Mouse (Mus musculus): ENCODE data around the gene Hoxc10.
A peak's percentile ranks its signal among the peaks of the same experiment; 100 is the strongest.

Gene Hoxc10

DNA sequence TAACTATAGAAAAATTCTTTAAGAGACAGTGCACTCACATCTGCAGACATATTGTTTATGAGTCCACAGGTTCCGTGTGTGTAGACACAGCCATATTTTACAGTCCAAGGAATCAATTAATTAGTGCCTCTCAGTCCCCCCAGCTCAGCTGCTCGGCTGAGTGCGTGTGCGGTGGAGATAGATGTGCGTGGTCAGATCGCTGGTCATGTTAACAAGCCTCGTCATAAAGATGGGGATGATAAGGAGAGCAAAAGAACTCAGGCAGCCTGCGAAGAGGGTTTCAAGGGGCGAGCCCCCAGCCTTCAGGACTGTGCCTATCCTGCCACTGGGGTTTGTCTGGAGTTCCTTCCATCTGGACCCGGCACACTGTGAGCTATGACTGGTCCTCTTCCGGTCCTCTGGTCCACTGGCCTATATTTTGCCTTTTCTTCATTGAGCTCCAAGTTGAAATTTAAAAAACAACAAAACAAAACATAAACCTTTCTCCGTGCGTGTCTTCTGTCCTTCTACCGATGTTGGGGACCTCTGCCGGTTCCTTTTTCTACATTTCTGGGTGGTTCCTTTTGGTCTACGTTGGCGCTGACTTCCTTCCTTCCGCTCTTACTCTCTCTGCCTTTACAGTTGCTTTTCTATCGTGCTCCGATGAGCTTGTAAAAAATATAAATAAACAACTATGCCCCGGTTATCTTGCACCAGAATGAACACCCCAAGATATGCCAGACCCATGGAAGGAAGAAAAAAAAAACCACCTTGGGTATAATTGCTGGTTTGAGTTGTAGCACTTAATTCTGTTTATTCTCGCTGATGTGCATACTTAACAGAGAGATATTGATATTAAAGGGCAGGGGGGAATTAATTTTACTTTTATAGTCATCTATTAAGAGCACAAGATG is 21.2 kb upstream of the Hoxc10 start:
- DNase-seq = no peak

DNA sequence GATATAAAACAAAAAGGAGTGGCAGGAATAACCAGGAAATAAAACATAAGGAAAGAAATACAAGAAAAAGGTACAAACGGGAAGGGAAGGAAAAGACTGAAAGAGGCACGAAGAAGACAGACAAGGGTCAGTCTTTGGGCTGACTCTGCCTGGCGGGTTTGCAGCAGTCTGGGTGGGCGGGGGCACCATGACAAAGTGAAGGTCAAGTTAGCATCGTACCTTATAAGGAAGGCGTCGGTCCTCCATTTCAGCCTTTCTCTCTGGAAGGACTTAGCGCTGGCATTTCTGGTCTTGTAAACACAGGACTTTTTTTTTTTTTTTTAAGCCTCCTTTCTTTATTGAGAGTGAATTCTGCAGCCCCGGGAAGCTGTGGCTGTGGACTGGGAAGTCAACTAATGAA is 19.3 kb upstream of the Hoxc10 start:
- no peak for DNase-seq

DNA sequence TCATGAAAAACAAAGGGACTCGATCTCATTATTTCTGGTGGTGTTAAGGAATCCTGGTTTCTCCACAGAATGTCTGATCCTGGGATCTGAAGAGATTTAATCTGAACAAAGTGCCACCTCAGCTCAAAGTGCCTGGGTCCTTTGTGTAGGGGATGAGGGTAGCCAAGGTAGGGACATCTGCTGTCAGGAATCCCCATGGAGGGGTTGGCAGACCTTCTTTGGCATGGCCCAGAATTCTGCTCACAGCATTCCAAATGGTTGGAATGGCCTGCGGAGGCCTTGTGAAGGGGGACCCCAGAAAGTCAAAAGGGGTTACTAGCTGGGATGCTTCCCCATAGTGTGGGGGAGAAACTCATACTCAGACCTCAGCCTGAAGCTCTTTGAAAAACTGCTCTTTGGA is 17.8 kb upstream of the Hoxc10 start:
- no peak for DNase-seq

DNA sequence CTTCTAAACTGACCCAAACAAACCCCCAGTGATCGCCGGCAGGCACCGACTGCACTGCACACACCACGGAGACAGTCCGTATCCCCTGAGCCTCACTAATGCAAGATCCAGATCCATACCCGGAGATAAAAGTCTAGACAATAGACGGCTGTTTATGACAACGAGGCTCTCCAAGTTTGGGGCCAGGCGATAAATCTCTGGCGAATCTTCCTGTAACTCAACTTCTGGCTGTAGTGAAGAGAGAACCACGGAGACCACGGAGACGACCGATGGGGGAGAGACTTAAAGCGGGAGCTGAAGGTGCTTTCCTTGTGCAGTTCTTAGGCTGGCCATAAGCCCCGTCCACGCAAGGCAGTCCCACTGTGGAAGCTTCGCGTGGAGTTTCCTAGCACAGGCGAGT is 16.9 kb upstream of the Hoxc10 start:
- DNase-seq = no peak

DNA sequence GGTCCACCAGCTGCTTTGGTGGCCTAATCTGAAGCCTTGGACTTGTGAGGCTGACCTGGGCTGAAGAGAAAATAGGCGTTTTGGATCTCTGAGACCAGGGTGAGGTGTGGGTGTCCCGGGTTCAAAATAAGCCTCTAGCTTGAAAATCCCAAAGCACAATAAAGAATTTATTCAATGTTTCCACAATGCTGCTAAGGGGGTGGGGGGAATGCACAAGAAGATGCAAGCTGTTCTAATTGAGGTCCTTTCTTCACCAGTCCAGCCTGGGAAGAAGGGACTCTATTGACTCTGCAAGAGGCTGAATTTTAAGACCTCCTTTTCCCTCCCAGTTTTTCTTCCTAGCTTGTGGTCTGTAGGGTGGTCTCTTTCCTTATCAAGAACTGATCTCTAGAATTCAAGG is 15.7 kb upstream of the Hoxc10 start:
- no peak for DNase-seq

DNA sequence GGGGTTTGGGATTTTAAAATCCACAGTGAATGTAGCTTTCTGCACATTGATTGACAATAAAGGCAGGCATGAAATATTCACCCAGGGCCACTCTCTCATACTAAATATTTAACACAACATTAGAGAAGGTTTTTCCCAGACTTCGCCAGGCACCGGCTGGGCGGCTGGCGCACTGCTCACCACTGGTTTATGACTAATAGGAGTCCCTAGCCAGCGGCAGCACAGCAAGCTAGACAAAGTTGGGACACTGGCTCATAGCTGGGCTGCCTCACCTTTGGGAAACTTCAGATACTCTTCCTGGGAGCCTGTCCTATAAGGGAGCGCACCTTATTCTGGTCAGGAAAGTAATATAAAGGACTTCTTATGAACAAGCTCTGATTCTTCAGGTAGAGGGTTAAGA is 13.0 kb upstream of the Hoxc10 start:
- DNase-seq = no peak

DNA sequence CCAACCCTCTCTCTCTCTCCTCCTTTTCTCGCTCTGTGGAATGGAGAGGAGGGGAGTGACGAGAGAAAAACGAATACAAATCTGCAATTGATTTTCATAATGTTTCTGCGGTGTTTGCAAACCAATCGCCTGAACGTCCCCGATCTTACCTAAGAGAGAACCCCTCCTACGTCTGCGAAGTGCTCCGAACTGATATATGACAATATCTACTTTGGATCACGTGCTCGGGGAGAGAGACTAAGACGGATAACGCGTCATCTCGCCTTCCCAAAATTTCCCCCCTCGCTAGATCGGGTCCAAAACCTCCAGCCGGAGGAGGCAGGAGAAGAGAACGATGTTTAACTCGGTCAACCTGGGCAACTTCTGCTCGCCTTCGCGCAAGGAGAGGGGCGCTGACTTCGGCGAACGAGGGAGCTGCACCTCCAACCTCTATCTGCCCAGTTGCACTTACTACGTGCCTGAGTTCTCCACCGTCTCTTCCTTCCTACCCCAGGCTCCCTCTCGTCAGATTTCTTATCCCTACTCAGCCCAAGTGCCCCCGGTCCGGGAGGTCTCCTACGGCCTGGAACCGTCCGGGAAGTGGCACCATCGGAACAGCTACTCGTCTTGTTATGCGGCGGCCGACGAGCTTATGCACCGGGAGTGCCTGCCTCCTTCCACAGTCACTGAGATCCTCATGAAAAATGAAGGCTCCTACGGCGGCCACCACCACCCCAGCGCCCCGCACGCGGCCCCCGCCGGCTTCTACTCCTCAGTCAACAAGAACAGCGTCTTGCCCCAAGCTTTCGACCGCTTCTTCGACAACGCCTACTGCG is 12.2 kb upstream of the Hoxc10 start, which contains the start of gene Hoxc11:
Gene Hoxc11, plus strand, starts transcription at position 236 of the 815 bp plus-strand sequence.
- no peak for DNase-seq

DNA sequence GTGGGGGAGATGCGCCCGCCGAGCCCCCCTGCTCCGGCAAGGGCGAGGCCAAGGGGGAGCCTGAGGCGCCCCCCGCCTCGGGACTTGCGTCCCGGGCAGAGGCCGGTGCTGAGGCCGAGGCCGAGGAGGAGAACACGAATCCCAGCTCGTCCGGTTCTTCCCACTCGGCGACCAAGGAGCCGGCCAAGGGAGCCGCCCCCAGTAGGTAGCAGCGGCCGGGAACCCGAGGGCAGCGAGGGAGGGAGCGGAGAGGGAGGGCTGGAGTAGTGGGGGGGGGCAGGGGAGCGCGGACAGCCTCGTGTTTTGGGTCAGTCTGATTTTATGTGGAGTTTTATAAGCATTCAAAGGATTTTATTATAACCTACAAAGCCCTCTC is 11.6 kb upstream of the Hoxc10 start:
- DNase-seq = no peak

DNA sequence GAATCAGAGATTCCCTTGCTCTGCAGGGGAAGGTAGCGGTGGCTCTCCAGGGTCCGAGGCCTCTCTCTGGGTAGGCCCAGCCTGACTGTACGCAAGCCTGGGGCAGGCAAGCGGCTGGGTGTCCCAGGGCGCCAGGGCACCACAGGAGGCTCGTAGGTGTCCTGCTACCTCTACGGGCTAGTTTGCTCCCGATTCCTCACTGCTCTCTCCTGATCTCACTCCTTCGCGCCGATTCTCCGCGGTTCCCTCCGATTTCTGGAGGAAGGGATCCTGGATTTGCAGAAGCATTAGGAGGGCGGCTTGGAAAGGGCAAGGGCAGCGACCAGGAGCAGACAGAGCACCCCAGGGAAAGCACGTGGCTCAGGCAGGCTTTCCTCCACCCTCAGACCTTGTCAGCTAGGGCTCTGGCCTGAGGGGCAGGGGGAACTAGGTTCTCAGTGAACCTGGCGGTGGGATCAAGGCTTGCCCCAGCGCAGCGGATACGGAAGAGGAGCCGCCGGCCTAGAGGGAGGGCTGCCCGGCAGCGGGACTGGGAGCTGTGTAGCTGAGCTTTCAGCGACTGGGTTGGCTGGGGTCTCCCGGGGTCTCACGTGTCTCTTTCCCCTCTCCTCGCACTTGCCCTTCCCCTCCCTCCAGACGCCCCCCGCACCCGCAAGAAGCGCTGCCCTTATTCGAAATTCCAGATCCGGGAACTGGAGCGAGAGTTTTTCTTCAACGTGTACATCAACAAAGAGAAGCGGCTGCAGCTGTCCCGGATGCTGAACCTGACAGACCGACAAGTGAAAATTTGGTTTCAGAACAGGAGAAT is 10.6 kb upstream of the Hoxc10 start:
- no peak for DNase-seq

DNA sequence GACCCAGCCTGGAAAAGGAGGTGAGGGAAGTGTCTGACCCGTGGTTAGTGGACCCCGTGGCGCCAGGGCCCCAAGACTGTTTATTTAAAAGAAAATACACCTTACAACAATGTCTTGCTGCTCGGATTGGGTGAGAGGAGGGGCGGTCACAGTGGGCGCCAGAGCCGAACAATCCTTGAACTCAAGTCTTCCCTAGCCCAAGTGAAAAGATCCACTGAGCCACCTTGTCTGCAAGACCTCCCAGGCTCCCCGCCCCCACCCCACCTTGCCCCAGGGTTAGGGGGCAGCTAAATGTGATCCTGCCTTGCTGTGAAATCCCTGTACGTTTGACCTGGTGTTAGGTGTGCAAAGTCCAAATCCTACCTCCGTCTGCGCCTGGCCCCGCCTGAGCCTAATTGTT is 9.7 kb upstream of the Hoxc10 start:
- no peak for DNase-seq

DNA sequence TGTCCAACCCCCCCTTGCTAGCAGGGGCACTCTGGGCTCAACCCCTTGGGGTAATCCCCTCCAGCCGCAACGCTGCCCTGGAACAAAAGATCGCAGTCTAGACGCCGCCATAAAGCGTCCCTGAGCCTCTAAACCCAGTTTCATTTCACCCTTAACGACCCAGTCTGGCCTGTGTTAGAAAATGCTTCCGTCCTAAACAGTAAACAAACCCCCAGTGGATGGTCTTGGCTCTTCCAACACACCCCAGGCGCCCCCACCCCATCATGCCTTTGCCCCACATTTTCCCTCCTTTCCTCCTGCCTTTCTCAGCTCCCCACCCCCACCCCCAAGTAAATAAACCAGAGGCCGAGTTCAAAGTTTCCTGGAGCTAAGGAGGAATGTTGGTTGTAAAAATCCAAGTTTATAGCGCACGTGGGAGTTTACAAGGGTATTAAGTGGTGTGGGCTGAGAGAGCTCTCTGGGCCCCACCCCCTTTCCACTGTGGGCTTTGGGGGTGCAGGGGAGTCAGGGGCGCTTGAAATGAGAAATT is 6.9 kb upstream of the Hoxc10 start:
- no peak for DNase-seq

DNA sequence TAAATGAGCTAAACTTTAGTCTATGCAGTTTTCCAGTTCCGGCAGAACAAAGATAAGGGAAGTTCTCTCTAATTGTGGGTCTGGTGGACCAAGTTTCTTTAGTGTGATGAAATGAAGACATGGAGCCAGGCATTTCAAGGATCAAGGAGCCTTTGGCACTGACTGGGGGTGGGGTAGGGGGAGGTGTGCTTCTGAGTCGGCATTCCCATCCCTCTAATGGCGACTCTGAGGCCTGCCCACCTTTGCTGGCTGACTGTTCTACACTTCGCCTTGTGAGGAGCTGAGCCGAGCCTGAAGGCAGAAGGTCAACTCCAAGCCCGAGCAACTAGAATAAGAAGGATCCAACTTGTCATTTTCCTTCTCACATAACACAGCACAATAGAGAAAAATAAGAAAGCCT is 4.9 kb upstream of the Hoxc10 start:
- DNase-seq = no peak

DNA sequence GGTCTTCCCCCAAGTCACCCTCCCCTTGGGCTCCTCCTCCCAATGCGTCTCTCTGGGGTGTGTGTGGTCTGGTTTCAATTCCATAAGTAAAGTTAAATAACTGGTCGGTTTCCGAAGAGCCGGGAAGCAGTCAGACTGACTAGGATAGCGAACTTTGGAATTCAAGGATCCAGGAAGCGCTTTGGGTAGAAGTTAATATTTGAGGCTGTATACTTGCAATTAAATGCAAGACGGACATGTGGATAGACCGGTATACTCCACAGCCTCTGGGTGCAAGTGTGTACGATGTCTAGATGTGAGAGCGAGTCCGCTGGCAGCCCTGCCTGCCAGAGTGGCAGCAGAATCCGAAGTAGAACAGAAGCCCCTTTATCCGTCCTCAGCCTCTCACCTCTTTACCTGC is 4.1 kb upstream of the Hoxc10 start:
- no peak for DNase-seq

DNA sequence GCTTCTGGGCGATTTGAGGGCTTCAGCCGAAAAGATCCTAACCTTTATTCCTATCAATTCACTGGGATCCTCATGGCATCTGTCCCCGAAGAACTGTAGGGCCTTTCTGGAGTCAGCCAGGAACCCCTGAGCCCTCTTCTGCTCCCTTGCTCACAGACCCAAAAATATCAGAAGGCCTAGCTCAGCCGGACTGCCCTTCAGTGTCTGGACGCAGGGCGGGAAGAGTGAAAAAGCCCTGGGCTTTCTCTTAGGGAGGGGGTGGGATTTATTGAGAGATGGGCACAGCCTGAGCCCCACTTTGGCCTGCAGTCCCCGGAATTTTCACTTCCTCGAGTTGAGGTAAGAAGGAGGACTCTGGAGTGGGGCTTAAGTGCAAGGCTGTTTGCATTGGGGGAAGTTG is 3.3 kb upstream of the Hoxc10 start:
- no peak for DNase-seq

DNA sequence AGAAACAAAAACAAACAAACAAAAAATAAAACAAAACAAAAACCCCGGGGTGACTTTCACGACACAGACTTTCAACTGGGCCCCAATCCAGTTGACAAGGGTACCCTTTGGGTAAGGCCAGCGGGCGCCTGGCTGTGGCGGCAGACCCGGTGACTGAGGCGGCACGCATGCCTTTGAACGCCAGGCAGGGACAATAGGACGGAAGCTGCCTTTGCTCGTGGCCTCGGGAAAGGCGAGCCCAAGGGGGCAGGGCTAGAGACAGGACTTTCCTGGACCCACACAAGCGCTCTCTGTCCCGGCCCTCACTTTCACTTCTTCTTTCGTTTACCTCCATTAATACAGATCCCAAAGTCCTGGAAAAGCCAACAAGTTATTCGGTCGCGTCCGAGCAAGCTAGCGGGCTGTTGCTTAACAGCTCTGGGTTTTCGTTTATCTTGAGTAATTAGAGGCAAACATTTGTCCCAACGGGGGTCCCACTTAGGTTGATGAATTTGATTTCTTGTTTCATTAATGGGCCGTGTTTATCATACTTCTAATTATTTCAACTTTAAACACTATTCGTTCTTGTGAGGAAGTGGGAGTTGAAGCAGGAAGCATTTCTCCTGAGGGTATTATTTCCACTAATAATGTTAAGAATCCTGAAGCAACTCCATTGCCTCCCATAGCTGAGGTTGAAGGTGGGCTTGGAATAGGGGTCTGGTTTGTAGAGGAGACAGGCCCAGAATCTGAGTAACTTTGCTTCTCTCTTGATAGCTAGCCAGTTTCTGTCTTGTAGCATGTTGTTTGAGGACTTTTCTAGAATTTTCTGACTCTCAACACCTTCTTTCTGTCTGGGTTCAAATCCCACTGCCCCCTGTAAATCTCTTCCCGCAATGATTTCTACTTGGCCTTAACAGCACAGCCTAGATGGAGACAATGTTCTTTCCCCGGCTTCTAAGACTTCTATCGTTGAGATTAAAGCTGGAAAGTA is 2.6 kb upstream of the Hoxc10 start:
- no peak for DNase-seq

DNA sequence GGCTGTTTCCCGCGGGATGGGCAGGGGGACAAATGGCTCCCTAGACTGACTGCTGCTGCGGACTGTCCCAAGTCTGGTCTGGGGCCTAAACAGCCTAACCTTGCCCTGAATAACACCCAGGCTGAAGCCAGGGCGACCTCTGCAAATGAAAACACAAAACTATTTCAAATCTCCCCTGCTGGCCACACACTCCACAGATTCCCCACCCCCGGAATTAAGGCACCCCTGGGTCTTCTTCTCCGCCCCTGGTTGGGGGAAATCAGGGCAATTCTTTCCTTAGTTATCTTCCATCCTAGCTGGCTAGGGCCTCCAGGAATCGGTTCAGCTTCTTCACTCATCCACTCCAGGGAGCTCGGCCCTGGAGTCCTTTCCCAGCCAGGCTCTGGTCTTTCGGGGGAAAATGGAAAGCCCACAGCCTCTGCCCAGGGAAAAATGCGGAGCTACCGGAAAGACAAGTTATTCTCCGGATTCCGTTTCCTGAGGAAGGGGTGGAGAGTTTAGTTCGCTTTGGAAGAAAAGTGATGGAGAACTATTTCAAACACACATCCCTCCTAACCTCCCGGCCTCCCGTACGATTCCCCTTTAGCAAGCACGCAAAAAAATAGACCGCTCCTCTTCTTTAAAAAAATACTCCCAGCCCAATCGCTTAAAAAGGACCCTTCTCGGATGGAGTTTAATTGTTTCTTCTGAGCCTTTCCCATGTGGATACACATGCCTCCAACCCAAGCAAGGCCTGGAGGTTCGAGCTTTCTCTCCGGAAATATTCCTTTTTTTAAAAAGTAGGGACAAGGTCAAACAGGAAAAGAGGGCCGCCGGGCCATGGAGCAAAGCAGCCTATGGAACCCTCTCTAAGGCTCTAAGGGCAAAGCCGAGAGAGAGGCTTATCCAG is 1.3 kb upstream of the Hoxc10 start:
- no peak for DNase-seq

DNA sequence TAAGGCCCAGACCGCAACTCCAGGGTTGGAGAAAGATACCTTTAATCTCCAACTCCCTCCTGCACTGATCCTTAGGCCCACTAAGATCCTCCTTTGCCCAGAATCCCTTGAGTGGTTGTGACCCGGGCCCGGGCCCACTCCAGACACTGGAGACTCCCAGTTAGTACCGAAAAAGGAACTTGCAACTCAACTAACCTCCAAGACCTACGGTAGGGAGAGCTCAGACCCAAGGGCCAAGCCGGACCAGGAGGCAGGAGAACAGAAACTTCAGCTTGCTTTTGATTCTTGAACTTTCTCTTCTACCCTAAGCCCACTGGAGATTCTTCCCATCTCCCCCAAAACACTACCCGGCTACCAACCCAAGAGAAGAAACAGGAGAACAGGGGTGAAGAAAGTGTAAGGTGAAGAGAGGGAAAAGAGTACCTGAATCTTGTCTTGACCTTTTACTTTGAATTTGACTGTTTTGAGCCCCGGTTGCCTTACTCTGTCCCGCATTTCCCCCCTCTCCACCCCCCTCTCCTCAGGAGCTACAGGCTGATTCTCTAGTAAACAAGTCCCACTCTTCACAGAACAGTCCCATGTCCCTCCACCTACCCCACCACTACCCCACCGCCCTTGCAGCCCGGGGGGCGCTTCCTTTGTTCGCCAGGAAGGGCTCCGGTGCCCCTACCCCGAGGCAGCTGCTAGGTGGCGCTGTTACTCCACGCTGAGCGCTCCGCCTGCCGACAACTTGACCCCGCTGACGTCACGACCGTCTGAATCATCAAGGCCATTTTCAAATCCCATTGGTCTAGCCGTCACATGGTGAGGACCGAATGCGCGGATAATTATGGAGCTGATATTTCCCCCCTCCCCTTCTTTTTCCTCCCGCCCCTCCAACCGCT is 462 bp upstream of the Hoxc10 start:
- DNase-seq = peak; percentile 87 to 88

DNA sequence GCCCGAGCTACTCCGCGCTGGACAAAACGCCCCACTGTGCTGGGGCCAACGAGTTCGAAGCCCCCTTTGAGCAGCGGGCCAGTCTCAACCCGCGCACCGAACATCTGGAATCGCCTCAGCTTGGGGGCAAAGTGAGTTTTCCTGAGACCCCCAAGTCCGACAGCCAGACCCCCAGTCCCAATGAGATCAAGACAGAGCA is 615 bp downstream of the Hoxc10 start, which contains the start of gene Hoxc5:
Gene Hoxc5, plus strand, starts transcription at position 132 of the 199 bp plus-strand sequence.
- DNase-seq = no peak

DNA sequence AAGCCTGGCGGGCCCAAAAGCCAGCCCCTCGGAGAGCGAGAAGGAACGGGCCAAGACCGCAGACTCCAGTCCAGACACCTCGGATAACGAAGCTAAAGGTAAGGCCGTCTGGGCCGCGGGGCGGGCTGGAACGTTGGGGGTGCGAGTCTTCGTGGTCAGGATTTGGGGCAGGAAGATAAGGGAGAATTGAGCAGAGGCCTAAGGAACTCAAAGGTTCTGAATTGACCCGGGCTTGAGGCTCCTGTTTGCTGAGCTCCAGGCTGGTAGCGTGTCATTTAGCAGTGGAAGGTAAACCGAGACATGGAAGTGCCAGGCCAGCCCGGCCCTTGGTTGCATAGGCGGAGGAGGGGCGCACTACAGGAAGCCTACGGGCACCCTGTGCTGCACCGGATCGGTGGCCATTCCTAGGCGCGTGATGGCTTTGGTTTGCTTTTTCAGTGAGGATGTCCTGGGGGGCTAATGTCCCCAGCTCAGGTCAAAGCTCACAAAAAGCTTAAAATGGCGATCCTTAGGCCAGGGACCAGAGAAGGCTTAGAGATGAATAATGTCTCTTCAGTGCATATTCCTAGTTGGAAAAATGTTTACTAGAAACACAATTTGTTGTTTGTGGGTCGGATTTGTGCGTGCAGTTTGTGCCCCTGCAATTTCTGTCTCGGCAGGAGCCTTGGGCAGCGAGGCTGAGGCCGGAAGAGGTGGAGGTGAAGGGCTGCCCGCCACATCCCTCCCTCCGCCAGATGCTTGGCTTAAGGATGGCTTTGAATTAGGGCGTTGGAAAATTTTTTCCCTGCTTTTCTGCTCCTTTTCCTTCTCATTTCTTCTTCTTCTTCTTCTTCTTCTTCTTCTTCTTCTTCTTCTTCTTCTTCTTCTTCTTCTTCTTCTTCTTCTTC is 1.2 kb downstream of the Hoxc10 start:
- DNase-seq = no peak
